In genomic region chr7:102000921-102001630, GRCm38 (mm10) we compare ENCODE assay signal across 8 mouse cellular contexts. TPM values are rescaled to one million over a fixed set of nuclear protein-coding genes. Genes with fewer than 3 reads are reported as not detected.
A peak's percentile ranks its signal among the peaks of the same experiment; 100 is the strongest.
DNase-seq lines count a peak whose midpoint lies in the region; ATAC-seq and TF ChIP-seq lines count a peak whose summit lies in the region.

No protein-coding gene starts in this region.

- no peaks in the 10 kb centered on the region for H3K9me3 ChIP-seq in hindbrain, embryonic 15.5 days
- no peaks in the 10 kb centered on the region for H3K9me3 ChIP-seq in hindbrain, embryonic 13.5 days
- no peaks in the 10 kb centered on the region for H3K9me3 ChIP-seq in ES-E14 (ENCODE audit: control insufficient read depth, insufficient read depth, low read depth, low read length)

- no peak overlapping the region for H3K4me2 ChIP-seq in hindbrain, embryonic 15.5 days
- H3K4me2 ChIP-seq in hindbrain, embryonic 13.5 days: no peak overlapping the region

- 0 out of 2 replicates have a peak, but pooled peaks cover 8% of the 10 kb centered on the region for H3K4me1 ChIP-seq in hindbrain, embryonic 15.5 days (replicated peaks)
- H3K4me1 ChIP-seq in hindbrain, embryonic 13.5 days (replicated peaks): no peaks in the 10 kb centered on the region
- peaks cover 0 to 8% of the 10 kb centered on the region in 2 experiments; a peak in 1 of 4 replicates for H3K4me1 ChIP-seq in ES-E14 (ENCODE audit: control insufficient read depth in 2 of 2, insufficient read depth in 2 of 2, low read length in 2 of 2, poor library complexity in 1 of 2)

- DNase-seq in ES-E14 (ENCODE audit: low read depth, low spot score): no peak
- peak; percentile 66 for DNase-seq in cerebellum, adult 9-11 months
- DNase-seq in heart, postnatal 36 days: peak; percentile 47 to 48
- no peak for DNase-seq in embryo, embryonic 11 days

- H3K9ac ChIP-seq in hindbrain, embryonic 15.5 days: no peak overlapping the region
- no peak overlapping the region for H3K9ac ChIP-seq in hindbrain, embryonic 13.5 days
- peak overlapping the region; percentile 35; the same call in 1 of the 2 replicates for H3K9ac ChIP-seq in ES-E14 (ENCODE audit: insufficient read depth, low read depth, low read length, poor library complexity, severe bottlenecking)

- WGBS in hindbrain, embryonic 15.5 days: 77% methylated on average over 26 of the region's 26 CpGs
- 90% methylated on average over 26 of the region's 26 CpGs for WGBS in hindbrain, embryonic 13.5 days

- no peak overlapping the region for H3K4me3 ChIP-seq in hindbrain, embryonic 15.5 days
- no peak overlapping the region for H3K4me3 ChIP-seq in hindbrain, embryonic 13.5 days
- H3K4me3 ChIP-seq in ES-E14 (ENCODE audit: insufficient read depth in 1 of 2, low read depth in 1 of 2, low read length in 2 of 2, poor library complexity in 1 of 2, severe bottlenecking in 1 of 2): no peak overlapping the region

- in situ Hi-C loops in ES-E14 (cut with MboI; ENCODE audit: low sequenced_read_pairs in 2 of 2, unreplicated experiment in 2 of 2): no loop called here

- intact Hi-C loops in heart, postnatal 36 days (cut with DNase I): no loop called here

- peak overlapping the region; percentile 21; the same call in 1 of the 2 replicates for H3K27ac ChIP-seq in hindbrain, embryonic 15.5 days (replicated peaks)
- no peak overlapping the region; the same call in 1 of the 2 replicates for H3K27ac ChIP-seq in hindbrain, embryonic 13.5 days
- no peak overlapping the region; the same call in 1 of the 2 replicates for H3K27ac ChIP-seq in ES-E14 (ENCODE audit: insufficient read depth, low read depth, low read length, poor library complexity, severe bottlenecking)

- 0 out of 2 replicates have a peak, but pooled peaks have one; percentile 15 for ATAC-seq in hindbrain, embryonic 15.5 days (ENCODE audit: low FRiP score, low read depth)
- ATAC-seq in hindbrain, embryonic 13.5 days (ENCODE audit: low FRiP score): no peak
- ATAC-seq in monocyte, adult 5-6 weeks (replicated peaks; ENCODE audit: insufficient number of reproducible peaks, low FRiP score, low TSS enrichment, poor library complexity, severe bottlenecking): no peak
- no peak for ATAC-seq in granulocyte monocyte progenitor cell, adult 5-6 weeks (replicated peaks; ENCODE audit: poor library complexity, severe bottlenecking)

- H3K36me3 ChIP-seq in hindbrain, embryonic 15.5 days: peaks cover 86% of the 10 kb centered on the region
- peaks cover 97% of the 10 kb centered on the region for H3K36me3 ChIP-seq in hindbrain, embryonic 13.5 days
- H3K36me3 ChIP-seq in ES-E14 (ENCODE audit: control insufficient read depth, insufficient read depth, low read length, poor library complexity, severe bottlenecking): peaks cover 58% of the 10 kb centered on the region

- H3K27me3 ChIP-seq in hindbrain, embryonic 15.5 days: no peaks in the 10 kb centered on the region
- H3K27me3 ChIP-seq in hindbrain, embryonic 13.5 days: no peaks in the 10 kb centered on the region

TF ChIP-seq in ES-E14, 5 proteins besides CTCF, POLR2A, EP300 and RAD21:
- TF ChIP-seq MAFK (IDR thresholded peaks at IDR 0.05; ENCODE audit: insufficient read depth, low read depth, low read length): no peak
- TF ChIP-seq HCFC1 (IDR thresholded peaks at IDR 0.05; ENCODE audit: borderline replicate concordance, insufficient read depth, low read length): no peak
- TF ChIP-seq CHD2 (IDR thresholded peaks at IDR 0.05; ENCODE audit: low read depth, low read length): no peak
- TF ChIP-seq ZC3H11A (IDR thresholded peaks at IDR 0.05; ENCODE audit: borderline replicate concordance, low read depth, low read length): no peak; the same call in 1 of the 2 replicates
- TF ChIP-seq ZNF384 (IDR thresholded peaks at IDR 0.05; ENCODE audit: low read depth, low read length): no peak

RNA-seq across cellular contexts. Expression of gene Il18bp, which starts 17.4 kb away (rescaled TPM):
- 4.7 and 5.4 TPM in 2 replicates for polyA plus RNA-seq in hindbrain, embryonic 15.5 days (2015; fragmentation: Nextera tagmentation; extraction: Ambion mirVana)
- 4.5 and 4.8 TPM in 2 replicates for polyA plus RNA-seq in hindbrain, embryonic 13.5 days (2015; fragmentation: Nextera tagmentation; extraction: Ambion mirVana)
- 11.0 and 15.0 TPM in 2 replicates for total RNA-seq in ES-E14 (2012; rRNA removed)
- 1 to 10 TPM; 7.3 to 8.6 TPM for total RNA-seq in heart, postnatal 36 days (2021)
- total RNA-seq in monocyte, adult 5-6 weeks (2017): 3.0 to 5.8 TPM (median 3.8 TPM) in 3 replicates
- 5.8 and 12.6 TPM in 2 replicates for total RNA-seq in granulocyte monocyte progenitor cell, adult 5-6 weeks (2014; fragmentation: Nextera tagmentation)
- 1.1 and 3.7 TPM in 2 replicates for total RNA-seq in granulocyte monocyte progenitor cell, adult 5-6 weeks (2017)

Comparison
In these comparisons a context has a peak if more than half of its experiments do, and no peak if none do; other contexts are left out.
1. DNase-seq: peak in cerebellum, adult 9-11 months (single experiment) and heart, postnatal 36 days (2 of 2); none in ES-E14 (single experiment) and embryo, embryonic 11 days (single experiment).